In the genomic region with DNA sequence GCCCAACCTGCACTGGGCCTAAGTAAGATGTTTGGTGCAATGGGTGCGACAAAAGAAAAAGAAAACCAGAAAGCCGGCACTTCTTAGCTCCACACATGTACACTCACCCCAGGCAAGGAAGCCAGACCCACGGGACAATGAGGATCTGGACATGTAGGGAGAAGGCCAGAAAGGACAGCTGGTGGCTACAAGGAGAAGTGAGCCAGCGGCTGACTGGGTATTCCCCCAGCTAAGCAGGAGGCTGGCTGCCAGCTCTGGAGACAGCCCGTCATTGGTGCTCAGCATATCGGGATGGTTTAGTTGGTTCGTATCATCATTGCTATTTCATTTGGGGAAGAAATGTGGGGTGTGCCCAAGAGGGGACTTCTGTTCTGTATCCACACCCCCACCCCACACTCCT, we compare ENCODE assay signal across 11 mouse cellular contexts.
A peak's percentile ranks its signal among the peaks of the same experiment; 100 is the strongest.
DNase-seq lines count a peak whose midpoint lies in the region; ATAC-seq and TF ChIP-seq lines count a peak whose summit lies in the region.
"Had no signal": no experiment of that assay in that cellular context is flagged by ENCODE, and none has a peak within 500 bp of the region (broad histone marks: within the 10 kb centered on the region; RNA-seq: fewer than 3 reads in every experiment).

No protein-coding gene starts in this region.

- no peak for TF ChIP-seq CTCF in lung, embryonic 14.5 days (IDR thresholded peaks at IDR 0.05; ENCODE audit: low read depth)
- no peak for TF ChIP-seq CTCF in lung, adult 2 months (IDR thresholded peaks at IDR 0.05; ENCODE audit: insufficient read depth, low read length)

- no peaks in the 10 kb centered on the region for H3K36me3 ChIP-seq in lung, embryonic 14.5 days (ENCODE audit: insufficient read depth)
- no peaks in the 10 kb centered on the region for H3K36me3 ChIP-seq in limb, embryonic 15.5 days

- H3K27ac ChIP-seq in lung, embryonic 14.5 days (ENCODE audit: low read depth), result no peak overlapping the region
- H3K27ac ChIP-seq in limb, embryonic 15.5 days, result no peak overlapping the region; the same call in 1 of the 2 replicates
- H3K27ac ChIP-seq: liver, embryonic 14.5 days had no signal

- no peak overlapping the region for H3K4me2 ChIP-seq in lung, embryonic 14.5 days
- peak overlapping the region; percentile 11; the same call in 1 of the 2 replicates for H3K4me2 ChIP-seq in limb, embryonic 15.5 days

- peak; percentile 36 for DNase-seq in lung, embryonic 14.5 days
- no peak for DNase-seq in lung, adult 2 months
- peak; percentile 79 to 88 for DNase-seq in cerebellum, postnatal 10 days
- peak; percentile 83 for DNase-seq in gastrocnemius, postnatal 14 days
- no peak for DNase-seq in left cerebral cortex, adult 8-10 months (ENCODE audit: low spot score in 2 of 2)
- DNase-seq in embryo, embryonic 10 days (ENCODE audit: low spot score), result no peak
- DNase-seq: kidney, adult 11 months; layer of hippocampus, adult 9-11 months; thymus, adult 2 months had no signal

- H3K9me3 ChIP-seq in lung, embryonic 14.5 days (ENCODE audit: low read depth, low read length), result no peaks in the 10 kb centered on the region
- no peaks in the 10 kb centered on the region for H3K9me3 ChIP-seq in limb, embryonic 15.5 days

- H3K9ac ChIP-seq in lung, embryonic 14.5 days, result no peak overlapping the region
- H3K9ac ChIP-seq in limb, embryonic 15.5 days, result no peak overlapping the region
- H3K9ac ChIP-seq: liver, embryonic 14.5 days had no signal

- 69% methylated on average over 7 of the region's 7 CpGs for WGBS in lung, embryonic 14.5 days
- 60% methylated on average over 7 of the region's 7 CpGs for WGBS in lung, adult 2 months
- 57% methylated on average over 7 of the region's 7 CpGs for WGBS in limb, embryonic 15.5 days

- TF ChIP-seq POLR2A in lung, adult 2 months (IDR thresholded peaks at IDR 0.05; ENCODE audit: borderline replicate concordance, extremely low read depth, low read depth, low read length), result no peak

- H3K4me3 ChIP-seq in lung, embryonic 14.5 days (ENCODE audit: low read depth, low read length), result no peak overlapping the region
- no peak overlapping the region for H3K4me3 ChIP-seq in lung, adult 2 months (replicated peaks; ENCODE audit: extremely low read depth, low read depth, low read length)
- H3K4me3 ChIP-seq in limb, embryonic 15.5 days, result no peak overlapping the region

- intact Hi-C loops in gastrocnemius, postnatal 14 days (cut with DNase I; ENCODE audit: low total_unique reads), result no loop called here

- H3K27me3 ChIP-seq in lung, embryonic 14.5 days (ENCODE audit: insufficient read depth, low read length), result no peaks in the 10 kb centered on the region
- no peaks in the 10 kb centered on the region for H3K27me3 ChIP-seq in limb, embryonic 15.5 days

- H3K4me1 ChIP-seq in lung, embryonic 14.5 days (ENCODE audit: insufficient read depth), result 0 out of 2 replicates have a peak, but pooled peaks cover 2% of the 10 kb centered on the region
- H3K4me1 ChIP-seq in lung, adult 2 months (ENCODE audit: control insufficient read depth, insufficient read depth, low read length), result no peaks in the 10 kb centered on the region
- peaks cover 28% of the 10 kb centered on the region for H3K4me1 ChIP-seq in limb, embryonic 15.5 days

- no peak for ATAC-seq in lung, embryonic 14.5 days (ENCODE audit: insufficient read depth)
- ATAC-seq in limb, embryonic 15.5 days (ENCODE audit: insufficient number of reproducible peaks, low FRiP score, low TSS enrichment, low read depth), result no peak

Comparison
In these comparisons a context has a peak if more than half of its experiments do, and no peak if none do; other contexts are left out.
1. DNase-seq: peak in lung, embryonic 14.5 days (single experiment), cerebellum, postnatal 10 days (2 of 2) and gastrocnemius, postnatal 14 days (single experiment); none in lung, adult 2 months (single experiment), left cerebral cortex, adult 8-10 months (0 of 2) and embryo, embryonic 10 days (single experiment).